Mouse (Mus musculus) intestine, postnatal 0 days (tissue): ENCODE data around the gene Gm10972. TPM values are rescaled to one million over a fixed set of nuclear protein-coding genes. Genes with fewer than 3 reads are reported as not detected.
"Not testable (repeated sequence)": the region's sequence is repeated elsewhere in the genome, so short reads cannot be mapped to it uniquely, and the experiment has no call there.

Experiments used
- ATAC-seq: fragments of 200-750 bp; cut with Nextera tagmentation; 2 replicates; pipeline ENCODE4 v1.8.0; 2017; ENCODE audit warnings: mild to moderate bottlenecking, moderate TSS enrichment, moderate library complexity
- H3K27ac ChIP-seq: fragments of 300-500 bp; sonication (generic); 2 replicates; pipeline ENCODE4 v1.5.1; 2014; ENCODE audit warnings: mild to moderate bottlenecking, low read depth, low read length, moderate library complexity
- H3K27me3 ChIP-seq: fragments of 300-500 bp; sonication (generic); replicated peaks from 2 replicates; pipeline ENCODE4 v1.6.1; 2014; ENCODE audit warnings: low read length, mixed read lengths; ENCODE audit not compliant: control insufficient read depth, insufficient read depth
- H3K36me3 ChIP-seq: fragments of 300-500 bp; sonication (generic); 2 replicates; pipeline ENCODE4 v1.6.1; 2014; ENCODE audit warnings: mild to moderate bottlenecking, moderate library complexity; ENCODE audit not compliant: control insufficient read depth, insufficient read depth
- H3K4me1 ChIP-seq: fragments of 300-500 bp; sonication (generic); replicated peaks from 2 replicates; pipeline ENCODE4 v1.6.1; 2014; ENCODE audit warnings: antibody characterized with exemption, low read length, mixed read lengths; ENCODE audit not compliant: control insufficient read depth, insufficient read depth
- H3K4me2 ChIP-seq: fragments of 300-500 bp; sonication (generic); replicated peaks from 2 replicates; pipeline ENCODE4 v1.6.1; 2014; ENCODE audit warnings: low read depth, mild to moderate bottlenecking, moderate library complexity
- H3K4me3 ChIP-seq: fragments of 300-500 bp; sonication (generic); 2 replicates; pipeline ENCODE4 v1.5.1; 2014; ENCODE audit warnings: low read depth, low read length
- H3K9ac ChIP-seq: fragments of 300-500 bp; sonication (generic); 2 replicates; pipeline ENCODE4 v1.6.1; 2014; ENCODE audit warnings: mild to moderate bottlenecking, low read depth, low read length
- H3K9me3 ChIP-seq: fragments of 300-500 bp; sonication (generic); 2 replicates; pipeline ENCODE4 v1.6.1; 2016; ENCODE audit warnings: mixed run types; ENCODE audit not compliant: control insufficient read depth
- CTCF ChIP-seq: sonication (generic); IDR thresholded peaks from 2 replicates; pipeline ENCODE4 v1.5.1; 2016; ENCODE audit warnings: low read depth, mild to moderate bottlenecking, control low read depth, antibody characterized with exemption, moderate library complexity
- WGBS: fragments of 180-500 bp; shearing (Covaris S2); extraction: QIAGEN DNeasy Blood & Tissue Kit; methylation state at CpG from one replicate; pipeline ENCODE4 v1.1.7; 2014; 5-methylcytosine and 5-hydroxymethylcytosine counted together
- polyA plus RNA-seq: library from polyadenylated mRNA; unstranded; fragments of >200 nt; fragmentation: Nextera tagmentation; extraction: Ambion mirVana; gene quantifications from 2 replicates; pipeline ENCODE4 v1.2.1, GENCODE M21; 2015

Gm10972 gene
- polyA plus RNA-seq, 1 experiment from 2014 or later, result not detected

DNA sequence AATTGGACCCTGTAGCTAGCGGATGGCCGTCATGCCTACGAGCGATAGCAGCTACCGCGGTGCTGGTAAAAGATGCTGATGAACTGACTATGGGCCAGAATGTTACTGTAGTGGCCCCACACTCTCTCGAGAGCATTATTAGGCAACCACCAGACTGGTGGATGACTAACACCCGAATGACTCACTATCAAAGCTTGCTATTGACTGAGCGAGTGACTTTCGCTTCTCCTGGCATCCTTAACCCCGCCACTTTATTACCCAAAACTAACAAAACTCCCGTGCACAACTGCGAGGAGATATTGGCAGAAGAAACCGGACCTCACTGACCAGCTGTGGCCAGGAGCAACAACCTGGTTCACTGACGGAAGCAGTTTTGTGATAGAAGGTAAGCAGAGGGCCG, 37.9 kb downstream of the Gm10972 start:
- Histone ChIP-seq H3K36me3 (no peaks in the 10 kb centered on the region), H3K27me3 (no peaks in the 10 kb centered on the region), H3K27ac (no peak overlapping the region), H3K4me2 (peak overlapping the region; percentile 44), H3K4me3 (no peak overlapping the region), H3K9ac (no peak overlapping the region), H3K9me3 (no peaks in the 10 kb centered on the region), H3K4me1 (0 out of 2 replicates have a peak, but pooled peaks cover 2% of the 10 kb centered on the region)
- 43% methylated on average over 16 of the region's 16 CpGs for WGBS
- no peak for TF ChIP-seq CTCF
- peak; percentile 84 for ATAC-seq

DNA sequence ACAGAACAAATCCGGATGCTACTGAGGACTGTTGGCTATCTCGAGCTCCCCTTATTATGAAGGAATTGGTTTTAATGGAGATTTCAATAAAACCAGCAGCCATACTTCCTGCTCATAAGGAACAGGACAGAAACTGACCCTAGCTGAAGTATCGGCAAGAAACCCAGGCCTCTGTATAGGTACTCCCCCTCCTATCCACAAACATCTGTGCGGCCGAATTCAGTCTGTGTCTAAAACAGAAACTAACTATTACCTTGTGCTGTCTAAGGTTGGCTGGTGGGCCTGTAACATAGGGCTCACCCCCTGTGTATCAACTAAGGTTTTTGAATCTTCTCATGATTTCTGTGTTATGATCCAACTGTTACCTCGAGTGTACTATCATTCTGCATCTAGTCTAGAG, 40.7 kb downstream of the Gm10972 start:
- no peak overlapping the region for H3K27ac ChIP-seq
- H3K36me3 ChIP-seq, result no peaks in the 10 kb centered on the region
- 0 out of 2 replicates have a peak, but pooled peaks cover 2% of the 10 kb centered on the region for H3K4me1 ChIP-seq
- no peak overlapping the region for H3K9ac ChIP-seq
- H3K4me3 ChIP-seq, result no peak overlapping the region
- no peak for ATAC-seq
- H3K27me3 ChIP-seq, result no peaks in the 10 kb centered on the region
- no peaks in the 10 kb centered on the region for H3K9me3 ChIP-seq
- no peak for TF ChIP-seq CTCF
- 82% methylated on average over 6 of the region's 6 CpGs for WGBS
- no peak overlapping the region for H3K4me2 ChIP-seq

DNA sequence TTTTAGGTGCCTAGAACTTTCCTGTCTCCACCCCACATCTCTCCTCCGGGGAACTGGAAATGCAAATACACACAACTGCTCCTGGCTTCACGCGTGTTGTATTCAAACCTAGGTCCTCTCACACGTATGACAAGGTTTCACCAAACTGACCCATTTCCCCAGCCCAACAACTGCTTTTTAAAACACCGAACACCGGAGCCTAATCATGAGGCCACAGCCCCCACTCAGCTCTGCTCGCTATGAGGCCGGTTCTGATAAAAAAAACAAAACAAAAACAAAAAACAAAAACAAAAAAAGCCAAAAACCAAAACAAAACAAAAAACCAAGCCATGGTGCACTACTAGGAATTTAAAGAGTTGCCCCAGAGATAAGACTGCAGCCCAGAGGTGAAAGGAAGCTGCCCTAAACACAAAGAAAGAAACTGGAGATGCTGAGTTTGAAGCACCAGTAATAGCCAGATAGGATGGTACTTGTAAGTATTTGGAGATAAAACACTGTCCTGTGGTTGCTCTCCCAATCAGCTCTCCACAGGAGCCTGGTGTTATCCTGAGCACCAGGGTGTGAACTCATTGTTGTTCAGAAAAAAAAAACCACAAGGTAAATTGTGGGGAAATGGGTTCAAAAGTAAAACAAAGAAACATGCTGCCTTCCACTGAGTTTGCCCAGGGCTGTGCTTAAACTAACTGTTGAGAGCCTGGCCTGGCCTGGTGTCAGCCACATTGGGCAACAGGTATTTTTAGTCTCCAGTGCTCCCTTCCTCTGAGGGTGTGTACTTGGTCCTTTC, 43.3 kb downstream of the Gm10972 start:
- H3K4me2 ChIP-seq, H3K9ac ChIP-seq, H3K36me3 ChIP-seq, H3K27me3 ChIP-seq, H3K4me1 ChIP-seq, H3K4me3 ChIP-seq, ATAC-seq, H3K9me3 ChIP-seq, H3K27ac ChIP-seq: not testable (repeated sequence)
- WGBS, result 94% methylated on average over 8 of the region's 8 CpGs

DNA sequence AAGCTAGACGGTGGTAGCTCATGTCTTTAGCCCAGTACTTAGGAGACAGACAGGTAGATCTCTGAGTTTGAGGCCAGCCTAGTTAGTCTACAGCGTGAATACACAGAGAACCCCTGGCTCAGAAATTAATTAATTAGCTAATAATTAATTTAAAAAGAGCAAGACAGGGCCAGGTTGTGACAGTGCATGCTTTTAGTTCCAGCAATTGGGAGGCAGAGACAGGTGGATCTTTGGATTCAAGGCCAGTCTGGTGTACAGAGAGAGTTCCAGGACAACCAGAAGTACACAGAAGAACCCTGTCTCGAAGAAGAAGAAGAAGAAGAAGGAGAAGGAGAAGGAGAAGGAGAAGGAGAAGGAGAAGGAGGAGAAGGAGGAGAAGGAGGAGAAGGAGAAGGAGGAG, 45.8 kb downstream of the Gm10972 start:
- ATAC-seq, H3K9me3 ChIP-seq, H3K27me3 ChIP-seq, H3K4me2 ChIP-seq, H3K4me3 ChIP-seq, H3K27ac ChIP-seq, H3K4me1 ChIP-seq, H3K9ac ChIP-seq, H3K36me3 ChIP-seq: not testable (repeated sequence)
- 81% methylated on average over 2 of the region's 3 CpGs for WGBS

DNA sequence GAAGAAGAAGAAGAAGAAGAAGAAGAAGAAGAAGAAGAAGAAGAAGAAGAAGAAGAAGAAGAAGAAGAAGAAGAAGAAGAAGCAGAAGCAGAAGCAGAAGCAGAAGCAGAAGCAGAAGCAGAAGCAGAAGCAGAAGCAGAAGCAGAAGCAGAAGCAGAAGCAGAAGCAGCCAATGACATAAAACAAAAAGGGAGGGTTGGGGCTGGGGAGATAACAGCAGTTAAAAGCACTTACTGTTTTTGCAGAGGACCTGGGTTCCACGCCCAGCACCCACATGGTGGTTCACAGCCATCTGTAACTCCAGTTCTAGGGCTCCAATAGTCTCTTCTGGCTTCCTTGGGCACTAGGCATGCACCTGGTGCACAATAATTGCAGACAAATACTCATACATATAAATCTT, 46.3 kb downstream of the Gm10972 start:
- not testable (repeated sequence) for H3K4me2 ChIP-seq, ATAC-seq, H3K4me3 ChIP-seq, H3K9ac ChIP-seq, H3K27me3 ChIP-seq, H3K36me3 ChIP-seq, H3K9me3 ChIP-seq, H3K27ac ChIP-seq, H3K4me1 ChIP-seq
- WGBS, result 75% methylated on average over 1 of the region's 1 CpGs

DNA sequence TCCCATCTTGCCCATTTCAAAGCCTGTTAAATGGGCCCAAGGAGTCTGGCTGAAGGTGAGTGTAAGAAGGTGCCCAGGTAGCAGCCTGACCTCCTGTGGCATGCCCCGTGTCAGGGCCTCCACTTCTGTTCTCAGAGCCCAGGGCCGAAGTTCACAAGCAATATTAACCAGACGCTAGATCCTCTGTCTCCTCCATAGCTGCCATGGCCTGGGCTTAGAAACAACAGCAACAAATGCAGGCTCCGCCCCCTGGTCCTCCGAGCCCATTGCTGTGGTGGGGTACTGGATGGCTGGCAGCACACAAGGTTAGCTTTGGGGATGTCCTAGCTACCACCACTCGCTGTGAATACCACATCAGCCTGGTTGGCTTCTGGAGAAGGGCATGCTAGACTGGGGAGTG, 47.2 kb downstream of the Gm10972 start:
- H3K9ac ChIP-seq, H3K4me1 ChIP-seq, H3K27me3 ChIP-seq, H3K36me3 ChIP-seq, H3K9me3 ChIP-seq, H3K4me3 ChIP-seq: not testable (repeated sequence)
- peak; percentile 68 for ATAC-seq
- Histone ChIP-seq H3K4me2 (peak overlapping the region; percentile 35), H3K27ac (peak overlapping the region; percentile 75)
- WGBS, result 34% methylated on average over 6 of the region's 6 CpGs
